Mouse (Mus musculus): ENCODE measurements around the gene Tmem253.
"Not testable (repeated sequence)": the region's sequence is repeated elsewhere in the genome, so short reads cannot be mapped to it uniquely, and the experiment has no call there.

The Tmem253 gene

GRCm38 (mm10) chr14:52022244-52022708 lies 6.8 kb downstream of the Tmem253 start:
- DNase-seq = no peak

GRCm38 (mm10) chr14:52022709-52023459 lies 7.4 kb downstream of the Tmem253 start:
- peak; percentile 95 to 97 for DNase-seq

GRCm38 (mm10) chr14:52024133-52024532 lies 8.7 kb downstream of the Tmem253 start:
- no peak for DNase-seq

GRCm38 (mm10) chr14:52026342-52026741 lies 10.9 kb downstream of the Tmem253 start:
- DNase-seq = no peak

GRCm38 (mm10) chr14:52035926-52036325 lies 20.5 kb downstream of the Tmem253 start:
- DNase-seq = no peak

GRCm38 (mm10) chr14:52039332-52039731 lies 23.9 kb downstream of the Tmem253 start:
- no peak for DNase-seq

GRCm38 (mm10) chr14:52042359-52042758 lies 26.9 kb downstream of the Tmem253 start, which contains the start of gene Olfr221:
Olfr221 (minus strand) TSS chr14:52042459.
- not testable (repeated sequence) for DNase-seq

- DNase-seq = peak in 1 of 2 experiments; percentile 24
These were observed 28.0 kb downstream of the Tmem253 start for GRCm38 (mm10) chr14:52043446-52043845.

GRCm38 (mm10) chr14:52044901-52045678 lies 29.6 kb downstream of the Tmem253 start:
- peak in 1 of 2 experiments; percentile 56 for DNase-seq

- DNase-seq = no peak
These were observed 30.6 kb downstream of the Tmem253 start for GRCm38 (mm10) chr14:52045966-52046565.

GRCm38 (mm10) chr14:52052720-52053119 lies 37.3 kb downstream of the Tmem253 start:
- DNase-seq = not testable (repeated sequence)

- no peak for DNase-seq
These were observed 44.5 kb downstream of the Tmem253 start for GRCm38 (mm10) chr14:52059982-52060381.

GRCm38 (mm10) chr14:52060800-52061199 lies 45.3 kb downstream of the Tmem253 start:
- DNase-seq = peak in 1 of 2 experiments; percentile 34

GRCm38 (mm10) chr14:52061798-52062197 lies 46.3 kb downstream of the Tmem253 start:
- DNase-seq = no peak

GRCm38 (mm10) chr14:52066135-52066534 lies 50.7 kb downstream of the Tmem253 start:
- DNase-seq = no peak

All from kidney, postnatal 36 days (tissue).